Mouse (Mus musculus) layer of hippocampus, adult 9-11 months (tissue): ENCODE data around the gene Prmt9.

ENCODE experiments used
- DNase-seq: peaks from one replicate; pipeline ENCODE4 v3.0.0; 2022

Prmt9 gene

DNA sequence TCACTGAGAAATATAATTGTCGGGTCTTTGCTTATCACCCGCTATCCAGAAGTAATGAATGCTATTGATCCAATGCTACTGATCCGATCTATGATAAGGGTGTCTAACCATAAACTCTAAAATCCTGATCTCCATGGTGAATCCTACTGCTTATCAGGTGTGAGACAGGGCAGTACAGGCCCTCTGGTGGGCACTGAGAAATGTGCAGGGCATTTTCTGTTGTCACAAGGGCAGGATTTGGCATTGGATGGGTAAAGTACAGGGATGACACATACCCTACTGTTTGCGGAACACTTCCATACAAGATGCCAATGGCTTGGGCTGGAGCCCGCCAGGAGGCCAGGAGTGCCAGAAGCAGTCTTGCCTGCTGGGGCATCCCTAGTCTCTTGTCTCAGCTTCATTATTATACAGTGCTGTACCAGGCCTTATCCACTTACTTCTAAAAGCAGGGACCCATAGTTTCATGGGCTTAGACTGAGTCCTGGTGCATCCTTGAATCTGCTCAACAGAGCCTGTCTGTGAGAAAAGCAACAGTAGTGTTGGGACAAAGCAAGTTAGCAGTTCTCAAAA lies 14.1 kb upstream of the Prmt9 start:
- DNase-seq, result peak; percentile 26

GRCm38 (mm10) chr8:77536821-77537220 lies 12.4 kb upstream of the Prmt9 start:
- no peak for DNase-seq

- DNase-seq, result no peak
Observed at GRCm38 (mm10) chr8:77538256-77538655, 10.9 kb upstream of the Prmt9 start.

GRCm38 (mm10) chr8:77543152-77543777 lies 5.9 kb upstream of the Prmt9 start:
- DNase-seq, result no peak

- DNase-seq, result no peak
Observed at GRCm38 (mm10) chr8:77544428-77544827, 4.8 kb upstream of the Prmt9 start.

GRCm38 (mm10) chr8:77545616-77546015 lies 3.6 kb upstream of the Prmt9 start:
- no peak for DNase-seq

GRCm38 (mm10) chr8:77549881-77550580 lies 834 bp downstream of the Prmt9 start:
- peak; percentile 14 for DNase-seq

- DNase-seq, result no peak
Observed at GRCm38 (mm10) chr8:77552491-77552890, 3.3 kb downstream of the Prmt9 start.

- no peak for DNase-seq
Observed at GRCm38 (mm10) chr8:77561441-77561840, 12.2 kb downstream of the Prmt9 start.

DNA sequence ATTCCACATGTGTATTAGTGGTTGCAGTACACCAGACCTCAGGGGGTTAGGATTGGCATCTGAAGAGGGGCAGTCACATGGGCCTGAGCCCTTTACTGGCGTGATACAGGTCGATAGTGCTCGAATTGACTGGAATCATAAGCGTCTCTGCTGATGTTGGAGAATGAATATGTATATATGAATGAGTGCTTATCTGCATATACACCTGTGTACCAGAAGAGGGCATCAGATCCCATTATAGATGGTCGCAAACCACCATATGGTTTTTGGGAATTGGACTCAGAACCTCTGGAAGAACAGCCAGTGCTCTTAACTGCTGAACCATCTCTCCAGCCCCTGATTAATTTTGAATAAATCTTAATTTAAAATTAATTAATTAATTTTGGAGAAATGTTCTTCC lies 25.0 kb downstream of the Prmt9 start:
- no peak for DNase-seq

- no peak for DNase-seq
Observed at GRCm38 (mm10) chr8:77577674-77578073, 28.5 kb downstream of the Prmt9 start.

DNA sequence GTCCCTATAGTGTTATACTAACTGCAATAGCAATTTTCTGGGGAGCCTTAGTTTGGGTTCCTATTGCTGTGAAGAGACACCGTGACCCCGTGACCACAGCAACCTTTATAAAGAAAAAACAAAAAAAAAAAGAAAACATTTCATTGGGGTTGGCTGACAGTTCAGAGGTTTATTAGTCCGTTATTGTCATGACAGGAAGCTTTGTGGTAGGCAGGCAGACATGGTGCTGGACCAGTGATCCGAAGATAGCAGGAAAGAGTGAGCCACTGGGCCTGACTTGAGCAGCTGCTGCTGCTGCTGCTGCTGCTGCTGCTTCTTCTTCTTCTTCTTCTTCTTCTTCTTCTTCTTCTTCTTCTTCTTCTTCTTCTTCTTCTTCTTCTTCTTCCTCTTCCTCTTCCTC lies 35.0 kb downstream of the Prmt9 start:
- DNase-seq, result no peak

- DNase-seq, result no peak
Observed at GRCm38 (mm10) chr8:77609621-77610020, 60.4 kb downstream of the Prmt9 start.

- peak; percentile 98 for DNase-seq
Observed at GRCm38 (mm10) chr8:77610374-77610969, 61.3 kb downstream of the Prmt9 start, which contains the start of gene Tmem184c. Tmem184c (minus strand) TSS chr8:77610698.

DNA sequence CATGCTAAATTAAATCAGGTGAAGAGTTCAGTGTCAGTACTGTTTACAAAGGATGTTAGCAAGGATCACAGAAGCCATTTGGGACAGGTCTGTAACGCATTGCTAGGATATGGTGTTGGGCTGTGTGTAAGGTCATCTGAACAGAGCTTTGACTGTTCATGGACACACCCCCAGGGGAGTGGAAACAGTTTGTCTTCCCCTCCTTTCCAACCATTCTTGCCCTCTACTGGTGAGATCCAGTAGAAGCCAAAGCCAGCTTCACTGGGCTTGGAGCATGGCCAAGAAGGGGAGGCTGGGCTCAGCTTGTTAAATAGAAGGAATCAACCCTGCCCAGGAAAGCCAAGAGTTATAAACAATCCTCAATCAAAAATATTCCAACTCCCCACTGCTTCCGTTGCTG lies 68.7 kb downstream of the Prmt9 start:
- DNase-seq, result no peak

- DNase-seq, result no peak
Observed at GRCm38 (mm10) chr8:77623677-77624209, 74.5 kb downstream of the Prmt9 start.

GRCm38 (mm10) chr8:77629858-77630537 lies 80.8 kb downstream of the Prmt9 start:
- peak; percentile 41 for DNase-seq

DNA sequence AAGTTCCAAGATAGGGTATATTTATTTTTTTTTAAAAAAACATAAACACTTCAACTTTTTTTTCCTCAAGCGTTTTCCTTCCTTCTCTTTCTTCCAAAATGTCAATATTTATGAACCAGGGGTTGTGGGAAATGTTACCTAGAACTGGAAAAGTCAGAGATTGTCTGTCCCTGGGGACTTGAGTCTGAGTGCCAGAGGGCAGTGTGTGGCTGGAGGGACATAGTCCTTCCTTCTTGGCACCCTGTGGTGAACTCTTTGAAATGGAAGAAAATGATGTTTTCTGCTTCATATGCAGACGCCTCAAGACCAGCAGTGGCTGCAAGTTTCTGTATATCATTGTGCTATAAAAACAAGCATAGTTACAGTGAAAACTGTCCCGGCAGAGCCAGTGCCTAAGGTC lies 81.5 kb downstream of the Prmt9 start:
- DNase-seq, result no peak
